Mouse (Mus musculus) effector memory CD4-positive, alpha-beta T cell, adult 7 months (primary cell): ENCODE results near the gene Gm7544. TPM values are rescaled to one million over a fixed set of nuclear protein-coding genes. Genes with fewer than 3 reads are reported as not detected.

Experiments
- polyA plus RNA-seq: library from polyadenylated mRNA; unstranded; fragments of 100-300 nt; shearing (Covaris generic); gene quantifications from one replicate; pipeline ENCODE4 v1.2.1, GENCODE M21; 2017

The Gm7544 gene
- polyA plus RNA-seq = not detected

DNA sequence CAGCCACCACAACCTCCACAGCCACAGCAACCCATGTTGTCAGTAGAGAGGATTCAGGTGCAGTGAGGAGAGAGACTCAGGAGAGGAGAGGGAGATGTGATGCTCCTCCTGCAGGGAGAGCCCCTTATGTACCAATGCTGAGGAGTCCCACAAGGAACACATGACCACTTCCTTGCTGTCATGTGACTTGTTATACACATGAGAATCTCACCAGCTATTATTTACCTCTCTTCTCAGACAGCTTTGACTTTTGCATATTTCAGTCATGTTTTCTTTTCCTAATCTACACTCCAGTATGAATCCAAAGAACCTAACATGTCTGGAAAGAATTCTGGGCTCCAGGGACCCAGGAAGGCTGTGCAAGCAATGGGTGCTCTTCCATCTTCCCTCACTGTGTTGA lies at the start of gene Gm7544:
TSS of gene Gm7544 (minus strand) at position 101 of the 400 bp plus-strand sequence.

DNA sequence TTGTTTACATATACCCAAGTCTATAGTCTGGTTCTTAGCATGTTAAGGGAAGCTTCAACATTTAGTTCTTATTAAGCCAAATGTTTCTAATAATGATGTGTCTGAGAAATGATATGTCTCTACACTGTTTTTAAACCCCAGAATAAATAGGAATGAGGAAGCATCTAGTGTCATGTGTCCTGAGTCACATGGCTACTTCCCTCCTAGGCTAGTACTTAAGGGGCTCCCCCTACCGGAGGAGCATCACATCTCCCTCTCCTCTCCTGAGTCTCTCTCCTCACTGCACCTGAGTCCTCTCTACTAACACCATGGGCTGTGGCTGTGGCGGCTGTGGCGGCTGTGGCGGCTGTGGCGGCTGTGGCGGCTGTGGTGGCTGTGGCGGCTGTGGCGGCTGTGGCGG lies 44.5 kb upstream of the Gm7544 start, which contains the start of gene Gm47959:
TSS of gene Gm47959 (plus strand) at position 243 of the 400 bp plus-strand sequence.

DNA sequence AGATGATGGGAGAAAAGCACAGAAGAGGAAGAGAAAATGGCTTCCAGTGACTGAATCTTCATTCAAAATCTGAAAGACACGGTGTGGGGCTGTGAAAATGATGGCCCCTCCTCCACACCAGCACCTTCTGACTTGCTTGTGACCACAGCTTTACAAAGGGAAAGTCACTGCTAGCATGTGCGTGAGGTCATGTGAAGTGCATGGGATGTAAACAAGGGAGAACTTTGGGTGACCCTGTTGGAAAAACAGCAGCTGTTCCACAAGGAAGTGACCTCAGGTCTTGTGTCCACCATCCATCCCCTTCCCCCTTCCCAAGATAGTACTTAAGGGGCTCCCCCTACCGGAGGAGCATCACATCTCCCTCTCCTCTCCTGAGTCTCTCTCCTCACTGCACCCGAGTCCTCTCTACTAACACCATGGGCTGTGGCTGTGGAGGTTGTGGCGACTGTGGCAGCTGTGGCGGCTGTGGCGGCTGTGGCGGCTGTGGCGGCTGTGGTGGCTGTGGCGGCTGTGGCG lies 4.1 kb upstream of the Gm7544 start, which contains the start of gene Gm47955:
TSS of gene Gm47955 (plus strand) at position 417 of the 516 bp plus-strand sequence.

DNA sequence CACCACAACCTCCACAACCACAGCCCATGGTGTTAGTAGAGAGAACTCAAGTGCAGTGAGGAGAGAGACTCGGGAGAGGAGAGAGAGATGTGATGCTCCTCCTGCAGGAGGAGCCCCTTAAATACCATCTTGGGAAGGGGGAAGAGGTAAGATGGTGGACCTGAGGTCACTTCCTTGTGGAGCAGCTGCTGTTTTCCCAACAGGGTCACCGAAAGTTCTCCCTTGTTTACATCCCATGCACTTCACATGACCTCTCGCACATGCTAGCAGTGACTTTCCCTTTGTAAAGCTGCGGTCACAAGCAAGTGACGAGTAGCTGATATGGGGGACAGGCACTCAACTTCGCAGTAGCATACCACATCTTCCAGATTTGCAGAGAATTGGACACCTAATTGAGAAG lies 12.5 kb downstream of the Gm7544 start, which contains the start of gene A030003K21Rik:
TSS of gene A030003K21Rik (minus strand) at position 94 of the 400 bp plus-strand sequence.

DNA sequence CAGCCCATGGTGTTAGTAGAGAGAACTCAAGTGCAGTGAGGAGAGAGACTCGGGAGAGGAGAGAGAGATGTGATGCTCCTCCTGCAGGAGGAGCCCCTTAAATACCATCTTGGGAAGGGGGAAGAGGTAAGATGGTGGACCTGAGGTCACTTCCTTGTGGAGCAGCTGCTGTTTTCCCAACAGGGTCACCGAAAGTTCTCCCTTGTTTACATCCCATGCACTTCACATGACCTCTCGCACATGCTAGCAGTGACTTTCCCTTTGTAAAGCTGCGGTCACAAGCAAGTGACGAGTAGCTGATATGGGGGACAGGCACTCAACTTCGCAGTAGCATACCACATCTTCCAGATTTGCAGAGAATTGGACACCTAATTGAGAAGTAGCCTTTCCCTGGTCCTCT lies 24.5 kb downstream of the Gm7544 start, which contains the start of gene Gm6217:
TSS of gene Gm6217 (minus strand) at position 74 of the 400 bp plus-strand sequence.

DNA sequence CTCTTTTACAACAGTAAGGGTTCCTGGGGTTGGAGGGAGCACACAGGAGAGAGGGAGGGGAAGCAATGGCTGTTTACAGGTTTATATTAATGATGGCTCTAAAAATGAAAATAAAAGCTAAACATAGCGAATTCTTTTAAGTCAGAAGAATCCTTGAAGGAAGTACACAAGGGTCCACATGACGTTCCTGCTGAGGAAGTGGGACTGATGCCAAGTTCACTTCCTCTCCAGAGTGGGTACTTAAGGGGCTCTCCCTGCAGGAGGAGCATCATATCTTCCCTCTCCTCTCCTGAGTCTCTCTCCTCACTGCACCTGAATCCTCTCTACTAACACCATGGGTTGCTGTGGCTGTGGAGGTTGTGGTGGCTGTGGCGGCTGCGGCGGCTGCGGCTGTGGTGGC lies 31.2 kb downstream of the Gm7544 start, which contains the start of gene A030014E15Rik:
TSS of gene A030014E15Rik (plus strand) at position 268 of the 400 bp plus-strand sequence.

DNA sequence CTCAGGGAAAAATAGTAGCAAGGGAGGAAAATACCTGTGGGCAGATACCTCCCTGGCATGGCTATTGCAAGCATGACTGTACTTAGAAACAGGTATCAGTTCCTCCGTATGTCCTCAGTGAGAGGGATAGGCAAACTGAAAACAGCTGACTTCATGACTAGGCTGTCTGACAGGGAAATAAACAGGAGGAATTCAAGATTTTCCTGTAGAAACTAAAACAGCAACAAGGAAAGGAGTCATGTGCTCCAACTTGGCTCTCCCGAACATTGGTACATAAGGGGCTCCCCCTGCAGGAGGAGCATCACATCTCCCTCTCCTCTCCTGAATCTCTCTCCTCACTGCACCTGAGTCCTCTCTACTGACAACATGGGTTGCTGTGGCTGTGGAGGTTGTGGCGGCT lies 42.8 kb downstream of the Gm7544 start, which contains the start of gene A030005L19Rik:
TSS of gene A030005L19Rik (plus strand) at position 301 of the 400 bp plus-strand sequence.

Other genes starting within 250 kb of the Gm7544 start
- 166 TPM for gene Mff, start 231.1 kb downstream of the Gm7544 start, polyA plus RNA-seq
- gene Tm4sf20, start 187.6 kb downstream of the Gm7544 start, polyA plus RNA-seq = not detected
- gene Gm47791, start 184.8 kb downstream of the Gm7544 start, polyA plus RNA-seq = not detected
- 128 TPM for gene Agfg1, start 116.5 kb downstream of the Gm7544 start, polyA plus RNA-seq
- gene A030005L19Rik, start 42.7 kb downstream of the Gm7544 start, polyA plus RNA-seq = not detected
- not detected for gene A030014E15Rik, start 31.1 kb downstream of the Gm7544 start, polyA plus RNA-seq
- not detected for gene Gm6217, start 24.6 kb downstream of the Gm7544 start, polyA plus RNA-seq
- gene A030003K21Rik, start 12.6 kb downstream of the Gm7544 start, polyA plus RNA-seq = not detected
- gene Gm47955, start 4.3 kb upstream of the Gm7544 start, polyA plus RNA-seq = not detected
- gene Gm47959, start 44.5 kb upstream of the Gm7544 start, polyA plus RNA-seq = not detected
- 0.20 TPM for gene Slc19a3, start 82.4 kb upstream of the Gm7544 start, polyA plus RNA-seq
- gene Krtap28-10, start 86.5 kb upstream of the Gm7544 start, polyA plus RNA-seq = not detected
- gene Gm47969, start 88.9 kb upstream of the Gm7544 start, polyA plus RNA-seq = not detected
- gene A030005K14Rik, start 103.4 kb upstream of the Gm7544 start, polyA plus RNA-seq = 0.71 TPM
- not detected for gene Krtap28-13, start 104.9 kb upstream of the Gm7544 start, polyA plus RNA-seq
- not detected for gene Ccl20, start 160.8 kb upstream of the Gm7544 start, polyA plus RNA-seq
- not detected for gene Daw1, start 203.7 kb upstream of the Gm7544 start, polyA plus RNA-seq